Mouse (Mus musculus) ZHBTc4 (cell line): ENCODE measurements around the gene Uck2.

ENCODE experiments used
- DNase-seq: peaks from one replicate; pipeline ENCODE4 v3.0.0-alpha.2; 2011; ENCODE audit warnings: low read depth, low spot score

Uck2 gene

DNA sequence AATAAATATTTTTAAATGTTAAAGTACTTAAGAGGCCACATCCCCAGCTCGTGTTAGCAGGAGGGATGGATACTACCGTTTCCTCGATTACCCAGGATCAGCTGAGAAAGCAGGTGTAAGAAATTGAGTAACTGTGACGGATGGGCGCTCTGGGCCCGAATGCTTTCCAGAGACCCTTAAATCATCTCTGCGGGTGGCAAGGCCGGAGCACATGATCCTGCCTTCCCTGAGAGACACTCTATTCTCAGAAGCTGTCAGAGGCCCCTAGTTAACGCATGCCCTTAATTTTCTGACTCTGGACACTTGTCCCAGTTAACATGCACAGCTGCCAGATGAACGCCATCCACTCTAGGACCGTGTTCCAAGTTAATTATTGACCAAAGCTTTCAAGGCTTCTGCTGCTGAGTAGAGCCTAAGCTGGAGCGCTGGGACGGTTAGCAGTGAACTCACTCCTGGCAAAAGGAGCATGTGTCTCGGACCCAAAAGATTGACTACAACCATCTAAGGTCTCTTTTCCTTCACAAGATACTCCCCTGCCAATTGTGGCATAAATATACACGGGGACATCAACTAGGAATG is 28.3 kb downstream of the Uck2 start:
- DNase-seq, result no peak

- DNase-seq, result no peak
These were observed 31.5 kb downstream of the Uck2 start for GRCm38 (mm10) chr1:167253579-167253978.

- peak; percentile 71 for DNase-seq
These were observed 35.2 kb downstream of the Uck2 start for GRCm38 (mm10) chr1:167249881-167250280.

GRCm38 (mm10) chr1:167249252-167249651 is 35.9 kb downstream of the Uck2 start:
- peak; percentile 43 for DNase-seq

DNA sequence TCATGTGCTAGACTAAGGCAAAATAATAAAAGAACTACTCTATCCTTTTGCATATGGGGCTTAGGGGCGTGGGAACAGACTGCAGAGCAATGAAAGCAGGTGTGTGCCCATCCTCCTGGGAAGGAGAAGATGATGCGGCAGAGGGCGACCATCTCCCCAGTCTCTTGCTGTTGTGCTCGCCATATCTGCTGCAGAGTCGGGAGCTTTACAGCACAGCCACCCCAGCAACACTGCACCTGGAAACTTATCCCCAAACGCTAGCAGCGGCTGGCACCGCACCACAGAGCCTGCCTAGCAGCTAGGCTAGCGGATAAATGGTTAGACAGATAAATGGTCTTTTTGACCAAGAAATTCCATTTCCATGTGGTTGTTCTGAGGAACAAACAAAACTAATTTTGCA is 37.2 kb downstream of the Uck2 start:
- DNase-seq, result no peak

DNA sequence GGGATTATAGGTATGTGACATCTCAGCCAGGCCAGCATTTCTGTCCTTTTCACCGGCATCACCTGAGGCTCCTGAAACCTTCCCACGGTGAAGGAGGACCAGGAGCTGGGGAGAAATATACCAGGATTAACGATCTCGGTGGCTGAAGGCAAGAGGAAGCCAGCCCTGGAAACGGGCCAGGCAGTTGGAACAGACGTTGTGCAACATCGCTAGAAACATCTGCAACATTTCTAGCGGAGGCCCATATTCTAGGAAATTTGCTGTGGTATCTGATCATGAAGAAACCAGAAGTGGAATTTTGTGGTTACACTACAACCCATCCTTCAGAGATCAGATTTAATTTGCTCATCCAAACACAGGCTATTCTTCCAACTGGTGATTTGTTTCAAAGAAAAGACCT is 38.1 kb downstream of the Uck2 start:
- DNase-seq, result no peak

GRCm38 (mm10) chr1:167246275-167246674 is 38.8 kb downstream of the Uck2 start:
- no peak for DNase-seq

- no peak for DNase-seq
These were observed 39.9 kb downstream of the Uck2 start for GRCm38 (mm10) chr1:167245180-167245641.

GRCm38 (mm10) chr1:167242191-167242681 is 42.9 kb downstream of the Uck2 start:
- no peak for DNase-seq

DNA sequence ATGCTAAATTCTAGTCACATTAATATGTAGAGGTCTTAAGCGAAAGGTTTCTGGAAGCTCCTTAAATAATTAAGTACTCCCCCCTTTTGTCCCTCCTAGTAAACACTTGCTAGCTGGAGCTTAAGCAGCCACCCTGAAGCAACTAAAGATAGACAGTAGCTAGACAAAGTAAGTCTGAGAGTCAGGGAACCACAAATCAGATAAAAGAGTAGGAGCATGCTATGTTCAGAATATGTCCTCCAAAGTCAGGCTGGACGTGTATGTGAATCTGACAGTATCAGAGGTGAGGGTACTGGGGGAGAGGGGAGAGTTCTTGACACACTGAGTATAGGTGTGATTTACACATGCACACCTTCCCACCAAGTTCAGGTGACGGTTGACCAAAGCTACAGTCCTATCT is 43.6 kb downstream of the Uck2 start:
- no peak for DNase-seq

- DNase-seq, result no peak
These were observed 44.8 kb downstream of the Uck2 start for GRCm38 (mm10) chr1:167240361-167240760.

DNA sequence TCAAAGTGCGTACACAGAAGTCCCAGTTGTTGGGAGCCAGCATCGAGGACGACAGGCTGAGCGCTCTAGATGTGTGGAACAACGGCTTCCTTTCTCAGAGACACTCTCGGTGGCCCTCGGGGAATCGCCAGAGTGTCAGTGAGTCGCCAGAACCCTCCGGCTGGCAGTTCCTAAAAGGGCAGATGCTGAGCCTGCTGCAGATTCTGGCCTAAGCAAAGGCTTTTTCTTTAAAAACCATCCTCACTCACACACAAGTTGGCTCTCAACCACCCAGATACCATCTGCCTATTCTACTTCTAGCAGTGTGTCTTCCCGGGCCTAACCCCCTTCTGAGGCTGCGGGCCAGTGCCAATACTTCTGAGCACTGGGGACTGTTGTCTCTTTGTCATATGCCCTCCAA is 45.2 kb downstream of the Uck2 start:
- no peak for DNase-seq

DNA sequence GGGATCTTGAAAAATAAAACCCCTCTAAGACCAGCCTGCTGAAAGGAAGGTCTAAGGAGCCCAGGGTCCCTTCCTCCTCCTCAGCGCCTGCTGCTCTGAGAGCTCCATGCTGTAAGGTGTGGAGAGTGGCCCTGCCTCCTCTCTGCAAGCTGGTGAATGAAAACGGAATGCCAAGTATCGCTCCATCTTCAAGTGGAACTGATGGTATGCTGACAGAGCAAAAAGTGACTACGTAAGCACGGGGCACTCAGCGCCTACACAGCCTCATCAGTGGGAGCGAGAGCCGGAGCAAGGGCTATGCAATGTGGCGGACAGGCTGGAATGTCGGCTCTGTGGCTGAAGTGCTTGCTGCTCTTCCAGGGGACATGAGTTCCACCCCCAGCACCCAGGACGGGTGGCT is 47.3 kb downstream of the Uck2 start:
- no peak for DNase-seq

DNA sequence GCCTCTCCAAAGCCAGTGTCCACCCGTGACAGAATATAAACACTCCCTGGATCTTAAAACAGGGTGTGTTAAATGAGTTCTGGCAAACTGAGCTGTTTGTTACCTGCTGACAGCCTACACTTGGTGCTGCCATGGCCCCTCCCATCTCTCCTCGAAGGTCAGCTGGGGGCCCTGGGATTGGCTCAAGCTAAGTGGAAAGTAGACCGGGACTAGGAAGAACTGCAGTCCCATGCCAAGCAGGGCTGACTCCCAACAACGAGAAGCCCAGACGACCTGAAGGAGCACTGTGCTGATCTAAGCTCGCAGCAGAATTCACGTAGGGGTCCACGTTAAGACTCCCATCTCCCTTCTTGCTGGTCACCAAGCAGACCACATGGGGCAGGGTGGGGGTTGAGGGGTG is 48.3 kb downstream of the Uck2 start:
- DNase-seq, result peak; percentile 37

GRCm38 (mm10) chr1:167234344-167234743 is 50.8 kb downstream of the Uck2 start:
- DNase-seq, result no peak

DNA sequence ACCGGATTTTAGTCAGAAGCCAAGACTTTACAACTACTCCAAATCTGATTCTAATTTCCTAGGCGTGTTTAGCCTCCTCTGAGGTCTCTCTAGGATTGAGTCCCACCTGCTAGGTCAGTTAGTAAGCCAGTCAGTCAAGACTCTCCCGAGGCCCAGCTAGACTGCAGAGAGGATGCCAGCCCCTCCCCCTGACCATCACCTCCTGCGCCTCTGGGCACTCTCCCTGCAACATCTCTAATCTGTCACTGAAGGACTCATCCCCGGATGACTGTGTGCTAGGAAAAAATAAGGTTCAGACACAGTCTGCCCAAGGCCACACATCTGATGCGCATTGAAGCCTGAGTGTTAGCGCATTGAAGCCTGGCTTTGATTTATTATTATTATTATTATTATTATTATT is 52.2 kb downstream of the Uck2 start:
- no peak for DNase-seq

- peak; percentile 69 for DNase-seq
These were observed 53.4 kb downstream of the Uck2 start for GRCm38 (mm10) chr1:167231612-167232283.

GRCm38 (mm10) chr1:167230930-167231611 is 54.0 kb downstream of the Uck2 start:
- DNase-seq, result peak; percentile 72

DNA sequence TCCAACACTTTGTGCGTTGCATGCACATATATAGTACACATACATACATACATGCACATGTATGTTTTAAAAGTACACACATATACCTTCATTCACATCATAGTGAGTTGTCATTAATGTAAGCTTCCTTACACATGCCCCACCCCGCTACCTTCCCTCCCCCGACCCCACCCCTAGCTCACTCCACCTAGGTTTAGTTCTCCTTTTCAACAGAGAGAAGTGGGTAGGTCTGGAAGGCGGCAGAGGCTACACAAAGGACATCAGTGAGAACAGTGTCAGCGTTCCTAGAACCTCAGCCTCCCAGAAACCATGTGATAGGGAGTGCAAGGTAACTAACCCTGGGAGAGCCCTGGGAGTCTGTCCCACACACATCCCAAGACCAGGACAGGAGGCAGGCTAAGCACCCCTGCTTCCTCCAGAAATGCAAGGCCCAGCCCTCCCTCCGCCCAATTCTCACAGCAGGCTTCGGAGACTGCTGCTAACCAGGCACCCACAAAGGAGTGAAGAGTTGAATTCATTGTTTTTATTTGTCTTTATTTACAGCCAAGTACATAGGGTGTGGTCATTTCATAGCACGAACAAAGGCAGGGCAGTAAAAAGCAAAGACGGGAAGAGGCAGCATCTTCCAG is 62.6 kb downstream of the Uck2 start:
- peak; percentile 85 for DNase-seq

GRCm38 (mm10) chr1:167220303-167221174 is 64.6 kb downstream of the Uck2 start:
- peak; percentile 83 for DNase-seq

GRCm38 (mm10) chr1:167215460-167215859 is 69.7 kb downstream of the Uck2 start:
- DNase-seq, result no peak
